Mouse (Mus musculus): Measurements from ENCODE around the gene Fam76b. TPM values are rescaled to one million over a fixed set of nuclear protein-coding genes. Genes with fewer than 3 reads are reported as not detected.

Gene Fam76b
- polyA plus RNA-seq, 1 experiment from 2014 or later: 22.7 TPM

DNA sequence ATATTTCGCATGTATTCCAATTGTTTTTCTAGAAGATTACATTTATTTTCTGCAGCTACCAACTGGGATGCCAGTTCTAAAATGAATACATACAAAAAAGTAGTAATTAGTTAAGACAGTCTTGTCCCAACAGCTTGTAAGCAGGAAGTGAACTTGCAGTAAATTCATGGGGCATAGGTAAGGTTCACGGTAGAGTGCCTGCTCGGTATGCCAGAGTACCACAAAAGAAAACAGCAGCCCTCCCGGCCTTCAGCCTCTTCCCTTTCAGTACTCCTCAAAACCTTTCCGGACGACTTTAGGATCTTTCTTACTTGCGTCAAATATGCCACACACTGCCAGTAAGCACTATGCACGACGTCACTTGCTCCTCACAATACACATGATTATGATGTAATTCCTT lies 9.1 kb upstream of the Fam76b start:
- H3K4me3 ChIP-seq (ENCODE audit: low read depth, low read length): no peak overlapping the region
- ATAC-seq (ENCODE audit: low read depth) (no peak), DNase-seq (ENCODE audit: low spot score) (no peak)
- H3K4me1 ChIP-seq (ENCODE audit: control insufficient read depth, insufficient read depth, low read length): no peaks in the 10 kb centered on the region
- H3K9ac ChIP-seq (ENCODE audit: low read depth, low read length): no peak overlapping the region
- no peak overlapping the region for H3K27ac ChIP-seq (replicated peaks; ENCODE audit: low read depth, low read length)
- no peaks in the 10 kb centered on the region for H3K27me3 ChIP-seq (replicated peaks; ENCODE audit: control insufficient read depth, insufficient read depth, low read length)
- WGBS: 90% methylated on average over 9 of the region's 9 CpGs
- H3K4me2 ChIP-seq (ENCODE audit: low read depth, low read length): no peak overlapping the region
- H3K9me3 ChIP-seq (ENCODE audit: control insufficient read depth, low read length): no peaks in the 10 kb centered on the region
- H3K36me3 ChIP-seq (ENCODE audit: control insufficient read depth, insufficient read depth, low read length): peaks cover 73% of the 10 kb centered on the region

DNA sequence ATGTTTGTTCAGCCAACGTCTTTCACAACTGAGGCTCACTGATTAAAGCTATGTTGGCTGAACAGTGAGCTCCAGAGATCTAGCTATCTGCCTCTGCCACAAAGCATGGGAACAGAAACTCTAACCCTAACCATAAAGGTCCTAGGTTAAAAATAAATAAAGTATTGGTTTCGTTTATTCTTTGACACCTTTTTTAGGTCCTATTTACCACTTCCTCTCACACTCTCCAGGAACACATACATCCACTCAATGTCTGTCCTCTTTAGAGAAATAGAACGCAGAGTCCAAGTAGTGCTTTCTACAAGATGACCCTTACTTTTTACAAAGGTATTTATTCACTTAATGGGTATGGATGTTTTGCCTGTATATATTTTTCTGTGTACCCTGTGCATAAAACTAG lies 6.7 kb upstream of the Fam76b start:
- H3K9ac ChIP-seq (ENCODE audit: low read depth, low read length): no peak overlapping the region
- no peak for DNase-seq (ENCODE audit: low spot score)
- H3K4me3 ChIP-seq (ENCODE audit: low read depth, low read length): no peak overlapping the region
- peaks cover 10% of the 10 kb centered on the region for H3K4me1 ChIP-seq (ENCODE audit: control insufficient read depth, insufficient read depth, low read length)
- no peak overlapping the region for H3K4me2 ChIP-seq (ENCODE audit: low read depth, low read length)
- H3K9me3 ChIP-seq (ENCODE audit: control insufficient read depth, low read length): no peaks in the 10 kb centered on the region
- H3K27me3 ChIP-seq (replicated peaks; ENCODE audit: control insufficient read depth, insufficient read depth, low read length): no peaks in the 10 kb centered on the region
- H3K36me3 ChIP-seq (ENCODE audit: control insufficient read depth, insufficient read depth, low read length): peaks cover 58% of the 10 kb centered on the region
- ATAC-seq (ENCODE audit: low read depth): no peak
- H3K27ac ChIP-seq (replicated peaks; ENCODE audit: low read depth, low read length): no peak overlapping the region
- 91% methylated on average over 3 of the region's 3 CpGs for WGBS

- peak overlapping the region; percentile 89 for H3K4me2 ChIP-seq (ENCODE audit: low read depth, low read length)
- WGBS: 3% methylated on average over 8 of the region's 8 CpGs
- peak overlapping the region; percentile 99 for H3K27ac ChIP-seq (replicated peaks; ENCODE audit: low read depth, low read length)
- peaks cover 19% of the 10 kb centered on the region for H3K4me1 ChIP-seq (ENCODE audit: control insufficient read depth, insufficient read depth, low read length)
- DNase-seq (ENCODE audit: low spot score) (no peak), ATAC-seq (ENCODE audit: low read depth) (no peak)
- peak overlapping the region; percentile 94 for H3K9ac ChIP-seq (ENCODE audit: low read depth, low read length)
- H3K27me3 ChIP-seq (replicated peaks; ENCODE audit: control insufficient read depth, insufficient read depth, low read length): no peaks in the 10 kb centered on the region
- H3K9me3 ChIP-seq (ENCODE audit: control insufficient read depth, low read length): no peaks in the 10 kb centered on the region
- H3K36me3 ChIP-seq (ENCODE audit: control insufficient read depth, insufficient read depth, low read length): peaks cover 19% of the 10 kb centered on the region
- H3K4me3 ChIP-seq (ENCODE audit: low read depth, low read length): peak overlapping the region; percentile 85
Observed at GRCm38 (mm10) chr9:13825896-13826295, 1.6 kb upstream of the Fam76b start.

GRCm38 (mm10) chr9:13826391-13826805 lies 1.1 kb upstream of the Fam76b start:
- peak overlapping the region; percentile 85 for H3K4me3 ChIP-seq (ENCODE audit: low read depth, low read length)
- H3K4me1 ChIP-seq (ENCODE audit: control insufficient read depth, insufficient read depth, low read length): peaks cover 19% of the 10 kb centered on the region
- H3K27me3 ChIP-seq (replicated peaks; ENCODE audit: control insufficient read depth, insufficient read depth, low read length): no peaks in the 10 kb centered on the region
- ATAC-seq (ENCODE audit: low read depth): peak; percentile 13
- H3K27ac ChIP-seq (replicated peaks; ENCODE audit: low read depth, low read length): peak overlapping the region; percentile 99
- peaks cover 19% of the 10 kb centered on the region for H3K36me3 ChIP-seq (ENCODE audit: control insufficient read depth, insufficient read depth, low read length)
- H3K9me3 ChIP-seq (ENCODE audit: control insufficient read depth, low read length): no peaks in the 10 kb centered on the region
- under 1% methylated on average over 20 of the region's 31 CpGs for WGBS
- peak overlapping the region; percentile 94 for H3K9ac ChIP-seq (ENCODE audit: low read depth, low read length)
- H3K4me2 ChIP-seq (ENCODE audit: low read depth, low read length): peak overlapping the region; percentile 89
- peak; percentile 78 for DNase-seq (ENCODE audit: low spot score)

GRCm38 (mm10) chr9:13826832-13827405 lies 597 bp upstream of the Fam76b start, which contains the start of gene Cep57:
Gene Cep57 (minus strand): TSS chr9:13827107.
- Histone ChIP-seq H3K27me3 (replicated peaks; ENCODE audit: control insufficient read depth, insufficient read depth, low read length) (no peaks in the 10 kb centered on the region), H3K27ac (replicated peaks; ENCODE audit: low read depth, low read length) (peak within 1 kb of the TSS; percentile 99), H3K36me3 (ENCODE audit: control insufficient read depth, insufficient read depth, low read length) (peaks cover 23% of the 10 kb centered on the region), H3K9ac (ENCODE audit: low read depth, low read length) (peak within 1 kb of the TSS; percentile 94), H3K4me1 (ENCODE audit: control insufficient read depth, insufficient read depth, low read length) (peaks cover 19% of the 10 kb centered on the region), H3K9me3 (ENCODE audit: control insufficient read depth, low read length) (no peaks in the 10 kb centered on the region), H3K4me2 (ENCODE audit: low read depth, low read length) (peak within 1 kb of the TSS; percentile 90), H3K4me3 (ENCODE audit: low read depth, low read length) (peak within 1 kb of the TSS; percentile 85)
- WGBS: 0% methylated on average over 38 of the region's 44 CpGs
- ATAC-seq (ENCODE audit: low read depth) (peak; percentile 92), DNase-seq (ENCODE audit: low spot score) (peak; percentile 100)

DNA sequence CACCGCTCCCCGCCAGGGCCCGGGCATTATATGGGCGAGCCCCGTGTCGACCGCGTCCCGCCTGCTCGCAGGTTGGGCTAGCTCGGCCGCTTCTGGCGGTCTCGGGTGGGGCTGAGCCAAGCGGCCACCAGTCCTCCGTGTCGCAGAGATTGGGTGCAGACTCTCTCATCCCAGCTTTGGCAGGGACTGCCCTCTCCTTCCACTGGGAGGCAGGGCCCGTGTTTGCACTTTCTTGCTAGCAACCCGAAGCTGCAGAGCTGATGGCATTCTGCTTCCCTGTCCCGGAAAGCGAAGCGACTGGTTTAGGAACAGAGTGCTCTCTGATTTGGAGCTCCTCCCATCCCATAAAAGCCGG lies 548 bp downstream of the Fam76b start:
- Histone ChIP-seq H3K27ac (replicated peaks; ENCODE audit: low read depth, low read length) (peak overlapping the region; percentile 97), H3K4me1 (ENCODE audit: control insufficient read depth, insufficient read depth, low read length) (peaks cover 19% of the 10 kb centered on the region), H3K9ac (ENCODE audit: low read depth, low read length) (peak overlapping the region; percentile 94), H3K9me3 (ENCODE audit: control insufficient read depth, low read length) (no peaks in the 10 kb centered on the region), H3K27me3 (replicated peaks; ENCODE audit: control insufficient read depth, insufficient read depth, low read length) (no peaks in the 10 kb centered on the region), H3K4me2 (ENCODE audit: low read depth, low read length) (peak overlapping the region; percentile 90), H3K4me3 (ENCODE audit: low read depth, low read length) (peak overlapping the region; percentile 85), H3K36me3 (ENCODE audit: control insufficient read depth, insufficient read depth, low read length) (peaks cover 26% of the 10 kb centered on the region)
- WGBS: 0% methylated on average over 14 of the region's 23 CpGs
- ATAC-seq (ENCODE audit: low read depth): peak; percentile 9; the same call in 1 of the 2 replicates
- peak; percentile 68 for DNase-seq (ENCODE audit: low spot score)

DNA sequence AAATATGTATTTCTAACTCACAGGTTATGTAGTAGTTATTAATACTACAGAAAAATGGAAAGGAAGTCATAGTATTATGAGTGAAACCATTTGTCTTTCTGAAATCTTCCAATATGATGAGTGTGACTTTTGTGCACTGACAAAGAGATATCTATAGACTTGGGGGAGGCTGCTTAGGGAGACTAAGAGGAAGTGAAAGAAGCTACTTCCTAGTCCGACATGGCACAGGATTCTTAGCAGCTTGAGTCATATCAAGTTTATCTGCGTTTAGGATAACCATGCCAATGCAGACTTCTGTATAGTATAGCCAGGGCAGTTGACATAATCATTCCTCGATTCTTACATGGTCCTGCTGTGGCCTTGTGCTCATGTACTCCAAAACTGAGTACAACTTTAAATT lies 7.7 kb downstream of the Fam76b start:
- no peak for DNase-seq (ENCODE audit: low spot score)
- peaks cover 92% of the 10 kb centered on the region for H3K36me3 ChIP-seq (ENCODE audit: control insufficient read depth, insufficient read depth, low read length)
- no peak for ATAC-seq (ENCODE audit: low read depth)
- no peaks in the 10 kb centered on the region for H3K9me3 ChIP-seq (ENCODE audit: control insufficient read depth, low read length)
- 87% methylated on average over 3 of the region's 3 CpGs for WGBS
- H3K27me3 ChIP-seq (replicated peaks; ENCODE audit: control insufficient read depth, insufficient read depth, low read length): no peaks in the 10 kb centered on the region
- H3K9ac ChIP-seq (ENCODE audit: low read depth, low read length): no peak overlapping the region
- H3K4me3 ChIP-seq (ENCODE audit: low read depth, low read length): no peak overlapping the region
- no peaks in the 10 kb centered on the region for H3K4me1 ChIP-seq (ENCODE audit: control insufficient read depth, insufficient read depth, low read length)
- H3K27ac ChIP-seq (replicated peaks; ENCODE audit: low read depth, low read length): no peak overlapping the region
- no peak overlapping the region for H3K4me2 ChIP-seq (ENCODE audit: low read depth, low read length)

- no peak overlapping the region for H3K9ac ChIP-seq (ENCODE audit: low read depth, low read length)
- DNase-seq (ENCODE audit: low spot score) (no peak), ATAC-seq (ENCODE audit: low read depth) (no peak)
- 84% methylated on average over 2 of the region's 2 CpGs for WGBS
- no peak overlapping the region for H3K4me2 ChIP-seq (ENCODE audit: low read depth, low read length)
- no peak overlapping the region for H3K4me3 ChIP-seq (ENCODE audit: low read depth, low read length)
- peaks cover 93% of the 10 kb centered on the region for H3K36me3 ChIP-seq (ENCODE audit: control insufficient read depth, insufficient read depth, low read length)
- H3K9me3 ChIP-seq (ENCODE audit: control insufficient read depth, low read length): no peaks in the 10 kb centered on the region
- H3K27ac ChIP-seq (replicated peaks; ENCODE audit: low read depth, low read length): no peak overlapping the region
- H3K4me1 ChIP-seq (ENCODE audit: control insufficient read depth, insufficient read depth, low read length): no peaks in the 10 kb centered on the region
- H3K27me3 ChIP-seq (replicated peaks; ENCODE audit: control insufficient read depth, insufficient read depth, low read length): no peaks in the 10 kb centered on the region
Observed at GRCm38 (mm10) chr9:13836726-13837125, 9.2 kb downstream of the Fam76b start.

DNA sequence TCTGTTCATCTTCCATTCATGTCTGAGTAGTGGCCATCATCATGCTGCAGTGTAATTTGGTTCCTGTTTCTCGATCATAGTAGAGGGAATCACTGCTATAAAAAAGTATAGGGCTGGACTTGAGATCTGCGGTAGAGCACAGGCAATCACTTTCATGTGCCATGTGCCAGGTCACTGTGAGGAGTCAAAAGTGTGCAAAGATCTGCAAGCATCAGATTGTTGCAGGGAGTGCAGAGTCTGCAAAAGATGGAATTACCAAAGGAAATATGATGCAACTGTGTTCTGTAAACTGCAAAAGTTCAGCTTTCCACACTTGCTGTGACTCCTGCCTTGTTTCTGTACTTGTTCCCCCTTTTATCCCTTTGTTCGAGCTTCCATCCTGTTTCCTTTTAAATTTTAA lies 20.1 kb downstream of the Fam76b start:
- Histone ChIP-seq H3K4me1 (ENCODE audit: control insufficient read depth, insufficient read depth, low read length) (no peaks in the 10 kb centered on the region), H3K27me3 (replicated peaks; ENCODE audit: control insufficient read depth, insufficient read depth, low read length) (no peaks in the 10 kb centered on the region), H3K36me3 (ENCODE audit: control insufficient read depth, insufficient read depth, low read length) (peaks cover 31% of the 10 kb centered on the region), H3K27ac (replicated peaks; ENCODE audit: low read depth, low read length) (no peak overlapping the region), H3K4me3 (ENCODE audit: low read depth, low read length) (no peak overlapping the region), H3K9me3 (ENCODE audit: control insufficient read depth, low read length) (no peaks in the 10 kb centered on the region), H3K4me2 (ENCODE audit: low read depth, low read length) (no peak overlapping the region), H3K9ac (ENCODE audit: low read depth, low read length) (no peak overlapping the region)
- WGBS: 84% methylated on average over 3 of the region's 3 CpGs
- DNase-seq (ENCODE audit: low spot score): no peak
- no peak for ATAC-seq (ENCODE audit: low read depth)

Data from embryonic facial prominence, embryonic 14.5 days (tissue).